Mouse (Mus musculus) spleen, adult 12 weeks (tissue): ENCODE data around the gene Arhgef28.
"Not testable (repeated sequence)": the region's sequence is repeated elsewhere in the genome, so short reads cannot be mapped to it uniquely, and the experiment has no call there.

Source experiments
- DNase-seq: peaks from one replicate; pipeline ENCODE4 v3.0.0; 2022; ENCODE audit warnings: low spot score

Gene Arhgef28

GRCm38 (mm10) chr13:98069646-98070045 is 136.6 kb downstream of the Arhgef28 start:
- DNase-seq = no peak

DNA sequence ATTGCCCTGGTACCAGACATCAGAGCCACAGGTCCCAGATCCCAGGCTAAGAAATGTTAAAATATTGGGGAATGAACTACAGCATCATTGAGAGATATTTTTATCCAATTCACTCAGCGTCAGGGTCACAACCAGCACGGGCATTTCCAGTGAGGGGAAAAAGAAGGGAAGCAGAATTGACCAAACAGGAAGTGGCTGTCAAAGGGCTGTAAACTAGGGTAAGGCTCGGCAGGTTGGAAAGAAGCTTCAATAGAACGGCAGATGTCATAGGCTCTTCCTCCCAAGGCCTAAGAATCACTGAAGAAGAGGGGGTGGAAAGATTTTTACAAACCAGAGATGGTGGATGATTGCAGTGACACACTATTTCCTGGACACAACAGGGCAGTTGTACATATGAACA is 143.4 kb downstream of the Arhgef28 start:
- DNase-seq = no peak

GRCm38 (mm10) chr13:98060121-98060520 is 146.1 kb downstream of the Arhgef28 start:
- not testable (repeated sequence) for DNase-seq

DNA sequence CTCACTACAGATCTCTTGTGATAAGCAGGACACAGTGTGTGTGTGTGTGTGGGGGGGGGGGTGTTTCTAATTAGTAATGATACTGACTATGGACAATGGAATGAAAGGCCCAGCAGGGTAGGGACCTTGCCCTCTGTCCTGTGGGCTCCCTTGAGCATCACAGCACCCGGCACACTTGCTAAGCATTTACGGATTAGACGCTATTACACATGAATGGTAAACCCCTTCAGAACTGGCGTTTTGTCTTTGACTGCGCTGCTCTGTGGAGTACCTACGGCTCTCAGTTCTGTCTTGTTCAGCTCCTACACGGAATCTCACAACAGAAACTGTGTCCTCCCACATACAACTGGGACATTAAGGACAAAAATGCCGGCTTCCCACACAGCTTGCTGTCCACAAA is 151.0 kb downstream of the Arhgef28 start:
- no peak for DNase-seq

- DNase-seq = no peak
Measured at GRCm38 (mm10) chr13:98040628-98041150, 165.6 kb downstream of the Arhgef28 start.

GRCm38 (mm10) chr13:98038731-98039130 is 167.5 kb downstream of the Arhgef28 start:
- DNase-seq = no peak

DNA sequence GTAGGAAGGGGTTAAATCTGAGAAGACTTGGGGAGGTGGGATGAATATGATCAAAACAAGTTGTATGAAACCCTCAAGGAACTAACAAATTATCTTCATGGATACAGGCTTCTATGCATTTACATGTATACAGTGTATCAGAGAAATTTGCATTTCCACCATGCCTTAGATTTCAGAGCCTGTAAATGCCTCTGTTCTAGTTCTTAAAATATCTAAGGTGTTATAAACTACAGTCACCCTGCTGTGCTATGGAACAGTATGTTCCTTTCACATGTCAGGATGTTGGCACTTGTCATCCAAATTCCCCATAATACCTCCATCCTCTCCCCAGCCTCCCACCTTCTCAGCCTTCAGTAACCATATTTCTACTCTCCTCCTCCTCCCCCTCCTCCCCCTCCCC is 168.5 kb downstream of the Arhgef28 start:
- no peak for DNase-seq

DNA sequence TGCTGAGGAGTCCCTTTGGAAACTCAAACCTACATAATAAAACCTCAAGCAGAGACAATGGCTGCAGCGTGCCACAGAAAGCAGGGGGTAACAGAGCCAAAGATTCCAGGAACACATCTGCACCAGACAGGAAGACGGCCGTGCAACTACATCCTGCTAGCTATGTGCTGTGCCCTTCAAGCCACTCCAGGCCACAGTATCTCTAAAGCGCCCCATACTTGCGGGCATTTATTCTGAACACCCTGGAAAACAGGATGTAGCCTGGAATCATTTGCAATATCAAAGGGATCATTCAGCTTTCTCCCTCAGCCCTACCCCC is 174.6 kb downstream of the Arhgef28 start:
- no peak for DNase-seq

GRCm38 (mm10) chr13:98030959-98031641 is 175.1 kb downstream of the Arhgef28 start:
- DNase-seq = peak; percentile 45

DNA sequence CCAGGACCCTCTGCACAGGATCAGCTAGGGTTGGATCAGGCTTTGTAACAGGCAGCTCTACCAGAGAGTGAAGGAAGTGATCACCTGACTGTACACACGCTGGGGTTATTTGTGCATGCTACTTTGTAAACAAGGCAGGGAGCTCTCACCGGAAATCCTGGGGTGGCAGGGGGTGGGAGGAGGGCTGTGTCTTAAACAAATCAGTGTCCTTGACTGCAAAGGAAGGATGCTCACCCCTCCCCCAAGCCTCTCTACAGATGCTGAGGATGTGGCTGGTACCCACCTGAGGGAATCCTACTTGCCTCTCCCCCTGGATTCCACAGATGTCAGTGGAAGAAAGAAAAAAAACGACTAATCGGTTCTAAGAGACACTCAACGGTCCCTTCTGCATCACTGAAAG is 176.2 kb downstream of the Arhgef28 start:
- no peak for DNase-seq

DNA sequence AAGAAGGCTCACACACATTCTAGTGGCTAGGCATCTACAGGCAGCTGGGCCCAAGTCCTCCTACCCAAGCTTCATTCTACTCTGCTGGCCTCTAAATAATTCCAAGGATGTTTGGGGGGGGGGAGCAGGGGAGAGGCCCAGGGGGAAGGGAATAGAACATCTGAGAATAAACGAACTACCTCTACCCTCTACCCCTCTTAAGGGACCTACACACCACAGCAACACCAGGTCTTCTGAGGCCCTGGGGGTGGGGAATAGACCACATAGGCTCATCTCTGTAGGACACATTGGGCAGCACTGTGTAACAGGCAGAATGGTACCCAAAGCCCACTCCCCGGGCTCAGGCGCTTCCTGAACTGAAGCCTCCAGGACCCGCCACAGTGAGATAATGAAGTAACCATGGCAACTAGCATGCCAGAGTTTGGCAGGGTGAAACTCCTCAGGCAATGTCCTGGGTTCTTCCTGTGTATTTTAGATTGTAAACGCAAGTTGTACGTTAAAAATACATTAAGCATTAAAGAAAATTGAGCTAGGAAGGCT is 177.5 kb downstream of the Arhgef28 start:
- DNase-seq = no peak

GRCm38 (mm10) chr13:98027641-98028204 is 178.5 kb downstream of the Arhgef28 start:
- no peak for DNase-seq

DNA sequence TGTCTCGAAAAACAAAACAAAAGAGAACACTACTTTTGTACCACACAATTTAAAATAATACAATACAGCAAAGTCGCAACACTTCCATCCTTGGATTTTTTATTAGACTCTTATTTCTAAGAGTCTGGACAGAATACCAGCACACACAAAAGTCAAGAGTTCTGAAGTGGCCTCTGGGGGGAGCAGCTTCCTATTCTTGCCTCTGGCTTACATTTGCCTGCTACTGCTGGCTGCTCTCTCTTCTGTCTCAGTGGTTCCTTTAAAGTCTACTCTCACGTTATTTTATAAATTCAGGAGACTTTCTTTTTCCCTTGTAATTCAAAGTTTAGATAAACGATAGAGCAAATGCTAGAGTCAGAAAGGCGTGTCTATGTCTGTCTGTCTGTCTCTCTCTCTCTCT is 179.1 kb downstream of the Arhgef28 start:
- no peak for DNase-seq

DNA sequence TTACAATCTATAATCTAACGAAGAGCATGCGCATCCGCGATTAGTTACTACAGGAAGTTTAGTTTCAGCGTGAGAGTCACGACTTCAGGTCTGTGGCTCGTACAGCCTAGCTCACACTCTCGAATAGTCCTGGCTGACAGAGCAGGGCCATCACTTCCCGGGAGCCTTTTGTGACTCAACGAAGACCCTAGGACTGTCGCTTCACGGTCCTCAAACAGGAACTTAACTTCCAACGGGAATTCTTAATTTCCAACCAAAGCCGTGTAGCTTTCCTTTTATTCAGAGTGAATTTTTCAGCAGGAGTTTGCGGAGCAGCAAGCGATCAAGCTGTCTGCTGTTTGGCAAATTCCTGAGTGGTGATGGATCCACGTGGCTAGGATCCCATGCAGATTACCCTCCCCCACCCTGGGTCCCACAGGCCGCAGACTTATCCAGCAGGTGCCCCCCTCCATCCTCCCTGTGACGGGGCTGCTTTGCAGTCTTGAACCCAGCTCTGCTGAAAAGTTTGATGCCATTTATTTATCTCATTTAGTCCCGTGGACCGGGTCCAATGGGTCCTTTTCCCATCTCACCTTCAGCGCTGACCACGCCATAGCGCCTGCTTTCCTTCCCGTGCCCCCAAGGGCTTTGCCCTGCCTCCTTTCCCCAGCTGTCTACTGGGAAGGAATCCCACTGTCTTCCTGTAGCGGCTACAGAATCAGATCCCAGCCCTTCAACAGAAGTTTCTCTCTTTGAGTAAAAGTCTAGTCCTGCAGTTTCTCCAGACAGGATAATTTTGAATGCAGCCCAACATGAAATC is 180.3 kb downstream of the Arhgef28 start:
- no peak for DNase-seq

- peak; percentile 14 for DNase-seq
Measured at GRCm38 (mm10) chr13:98025162-98025561, 181.1 kb downstream of the Arhgef28 start.

DNA sequence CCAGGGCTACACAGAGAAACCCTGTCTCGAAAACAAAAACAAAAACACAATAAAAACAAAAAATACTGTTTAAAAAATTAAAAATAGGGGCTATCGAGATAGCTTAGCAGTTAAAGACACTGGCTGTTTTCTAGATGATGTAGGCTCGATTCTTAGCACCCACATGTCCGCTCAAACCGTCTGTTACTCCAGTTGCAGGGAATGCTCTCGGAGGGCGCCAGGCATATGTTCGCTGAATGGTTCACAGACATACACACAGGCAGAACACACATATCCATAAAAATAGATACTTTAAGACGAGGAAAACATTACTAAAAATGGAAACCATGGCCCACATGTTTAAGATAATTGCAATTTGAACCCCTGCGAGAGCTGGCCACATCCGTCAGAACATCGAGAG is 181.6 kb downstream of the Arhgef28 start:
- DNase-seq = no peak

GRCm38 (mm10) chr13:98021906-98022305 is 184.3 kb downstream of the Arhgef28 start:
- DNase-seq = no peak

DNA sequence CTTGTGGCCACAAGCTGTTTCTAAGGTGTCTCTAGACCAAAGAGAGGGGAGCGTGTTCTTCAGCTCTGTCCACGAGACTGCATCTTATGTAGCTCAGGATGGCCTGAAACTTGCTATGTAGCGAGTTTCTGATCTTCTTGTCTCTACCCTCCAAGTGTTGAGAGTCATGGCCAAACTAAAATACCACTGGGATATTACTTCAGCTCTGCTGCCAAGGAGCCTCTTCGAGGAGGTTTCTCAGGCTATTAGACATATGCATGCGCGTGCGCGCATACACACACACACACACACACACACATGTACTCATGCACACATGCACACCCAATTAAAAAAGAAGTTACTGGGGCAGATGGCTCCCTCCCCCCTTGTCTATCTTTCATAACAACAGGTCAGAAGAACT is 187.4 kb downstream of the Arhgef28 start:
- not testable (repeated sequence) for DNase-seq

DNA sequence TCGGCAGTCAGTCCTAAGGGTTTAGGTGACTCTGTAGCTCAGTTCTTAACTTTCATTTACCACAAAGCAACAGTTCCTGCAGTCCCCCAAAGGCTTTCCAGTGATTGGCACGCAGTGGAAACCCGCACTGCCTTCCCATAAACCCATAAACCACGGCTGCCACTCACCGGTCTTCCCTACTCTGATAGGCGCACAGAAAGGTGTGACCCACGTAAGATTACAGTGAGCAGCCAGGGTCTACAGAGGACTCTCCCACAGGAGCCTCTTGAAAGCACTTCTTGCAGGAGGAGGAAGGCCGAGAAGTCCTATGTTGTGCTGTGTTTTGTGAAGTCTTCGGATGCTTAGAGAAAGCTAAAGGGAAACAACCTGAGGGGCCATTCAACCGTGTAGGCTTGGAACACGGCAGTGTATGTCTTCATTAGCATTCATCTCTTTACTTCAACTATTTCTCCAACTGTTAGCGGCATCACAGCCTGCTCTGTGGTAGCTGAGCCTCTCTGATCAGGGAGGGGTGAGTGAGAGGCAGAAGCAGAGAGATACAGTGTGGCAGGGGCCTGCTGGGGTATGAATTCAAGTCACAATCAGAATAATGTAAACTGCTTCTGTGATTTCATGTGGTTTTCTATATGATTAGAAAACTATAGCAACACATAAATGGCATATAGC is 189.2 kb downstream of the Arhgef28 start:
- no peak for DNase-seq

DNA sequence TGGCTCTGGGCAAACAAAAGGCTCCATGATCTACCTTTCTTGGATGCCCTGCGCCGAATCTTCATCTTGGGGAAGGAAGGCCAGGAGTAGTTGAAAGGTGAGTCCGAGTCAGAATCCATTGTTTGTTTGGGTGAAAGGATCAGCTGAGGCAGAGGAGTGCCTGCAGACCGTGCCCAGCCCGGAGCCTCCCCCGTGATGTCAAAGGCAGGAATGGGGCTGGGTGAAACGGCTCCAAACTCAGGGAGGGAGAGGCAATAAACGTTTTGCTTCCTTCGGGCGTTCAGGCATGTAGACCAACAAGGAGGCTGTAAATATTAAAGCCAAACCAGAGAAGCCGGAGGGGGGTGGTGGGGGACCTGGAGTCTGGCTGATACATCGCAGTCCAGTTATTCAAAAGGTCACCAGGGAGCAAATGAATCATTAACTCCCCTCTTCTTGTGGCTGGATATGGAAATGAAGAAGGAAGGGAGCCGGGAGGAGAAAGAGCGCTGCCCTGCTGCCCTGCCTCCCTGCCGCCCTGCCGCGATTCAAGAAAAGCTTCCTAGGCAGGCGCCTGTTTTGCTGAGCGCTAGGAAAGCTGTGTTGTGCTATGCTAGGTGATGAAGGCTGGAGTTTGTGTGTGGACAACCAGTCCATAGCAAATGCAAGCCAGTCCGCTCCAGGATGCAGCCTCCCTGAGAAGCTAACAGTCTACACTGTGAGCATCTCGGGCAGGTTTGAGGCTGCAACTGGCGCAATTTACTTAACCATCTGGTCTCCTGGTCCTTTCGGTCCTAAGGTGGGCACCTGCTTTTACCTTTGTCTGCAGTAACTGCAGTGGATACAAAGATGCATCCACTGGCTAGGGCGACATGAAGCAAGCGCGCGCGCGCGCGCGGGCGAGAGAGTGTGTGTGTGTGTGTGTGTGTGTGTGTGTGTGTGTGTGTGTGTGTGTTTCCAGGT is 190.0 kb downstream of the Arhgef28 start:
- DNase-seq = no peak

- no peak for DNase-seq
Measured at GRCm38 (mm10) chr13:98014892-98015291, 191.3 kb downstream of the Arhgef28 start.
